Mouse (Mus musculus): ENCODE measurements around the gene Cnksr1.
"Not testable (repeated sequence)": the region's sequence is repeated elsewhere in the genome, so short reads cannot be mapped to it uniquely, and the experiment has no call there.

Gene Cnksr1

DNA sequence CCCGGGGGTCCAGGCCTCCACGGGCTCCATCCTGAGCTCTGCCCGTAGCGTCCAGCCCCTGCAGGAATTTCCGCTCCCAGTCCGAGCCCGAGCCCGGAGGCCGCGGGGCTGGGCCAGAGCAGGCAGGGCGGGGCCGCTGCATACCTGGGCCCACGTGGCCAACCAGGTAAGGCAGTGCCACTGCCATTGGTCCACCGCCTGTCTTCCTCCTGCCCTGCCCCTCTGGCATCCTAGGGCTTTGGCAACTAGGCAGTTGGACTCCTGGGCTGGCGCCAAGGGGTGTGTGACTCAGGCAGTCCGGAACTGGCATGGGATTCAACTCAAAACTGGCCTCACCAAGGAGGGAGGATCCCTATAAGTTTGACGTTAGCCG is at the start of gene Cnksr1:
Cnksr1 (minus strand) TSS at position 121 of the 373 bp plus-strand sequence.
- DNase-seq, result peak; percentile 93

DNA sequence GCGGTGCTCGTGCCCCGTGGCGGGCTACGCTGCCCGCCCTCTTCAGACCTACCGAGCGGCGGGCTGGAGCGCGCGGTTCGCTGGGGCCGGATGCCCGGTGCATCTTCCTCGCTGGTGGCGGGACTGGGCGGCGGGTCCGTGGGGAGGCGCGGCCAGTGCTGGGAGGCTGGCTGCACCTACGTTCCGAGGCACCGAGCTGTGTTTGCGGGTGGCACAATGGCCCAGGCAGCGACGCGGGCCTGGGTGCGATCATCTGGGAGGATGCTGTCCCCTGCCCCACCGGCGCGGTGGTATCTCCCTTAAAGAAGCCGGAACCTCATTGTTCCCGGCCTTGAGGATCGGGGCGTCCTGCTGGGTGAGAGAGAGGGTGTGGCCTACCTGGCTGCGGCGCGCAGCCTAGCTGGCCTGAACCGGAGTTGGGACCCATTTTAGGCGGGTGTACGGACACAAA is 49.4 kb upstream of the Cnksr1 start, which contains the start of gene Pdik1l:
Pdik1l (minus strand) TSS at position 321 of the 451 bp plus-strand sequence.
- DNase-seq, result peak; percentile 80

DNA sequence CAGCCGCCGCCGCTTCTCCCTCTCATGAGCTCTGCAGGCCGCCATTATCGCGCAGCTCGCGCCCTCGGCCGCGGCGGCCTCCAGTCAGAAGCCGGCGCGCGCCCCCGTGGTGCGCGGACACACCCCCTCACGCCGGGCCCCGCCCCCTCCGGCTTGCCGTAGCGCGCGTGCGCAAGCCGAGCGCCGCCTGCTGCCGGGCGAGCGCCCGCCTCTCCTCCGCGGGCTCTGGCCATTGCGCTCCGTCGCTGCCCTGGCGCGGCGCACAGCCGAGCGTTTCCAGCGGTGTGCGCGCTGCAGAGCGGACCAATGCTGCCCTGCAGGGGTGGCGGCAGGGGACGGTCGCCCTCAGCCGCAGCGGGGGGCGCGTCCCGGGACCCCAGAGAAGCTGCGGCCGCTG is 49.0 kb upstream of the Cnksr1 start:
- peak; percentile 96 for DNase-seq

DNA sequence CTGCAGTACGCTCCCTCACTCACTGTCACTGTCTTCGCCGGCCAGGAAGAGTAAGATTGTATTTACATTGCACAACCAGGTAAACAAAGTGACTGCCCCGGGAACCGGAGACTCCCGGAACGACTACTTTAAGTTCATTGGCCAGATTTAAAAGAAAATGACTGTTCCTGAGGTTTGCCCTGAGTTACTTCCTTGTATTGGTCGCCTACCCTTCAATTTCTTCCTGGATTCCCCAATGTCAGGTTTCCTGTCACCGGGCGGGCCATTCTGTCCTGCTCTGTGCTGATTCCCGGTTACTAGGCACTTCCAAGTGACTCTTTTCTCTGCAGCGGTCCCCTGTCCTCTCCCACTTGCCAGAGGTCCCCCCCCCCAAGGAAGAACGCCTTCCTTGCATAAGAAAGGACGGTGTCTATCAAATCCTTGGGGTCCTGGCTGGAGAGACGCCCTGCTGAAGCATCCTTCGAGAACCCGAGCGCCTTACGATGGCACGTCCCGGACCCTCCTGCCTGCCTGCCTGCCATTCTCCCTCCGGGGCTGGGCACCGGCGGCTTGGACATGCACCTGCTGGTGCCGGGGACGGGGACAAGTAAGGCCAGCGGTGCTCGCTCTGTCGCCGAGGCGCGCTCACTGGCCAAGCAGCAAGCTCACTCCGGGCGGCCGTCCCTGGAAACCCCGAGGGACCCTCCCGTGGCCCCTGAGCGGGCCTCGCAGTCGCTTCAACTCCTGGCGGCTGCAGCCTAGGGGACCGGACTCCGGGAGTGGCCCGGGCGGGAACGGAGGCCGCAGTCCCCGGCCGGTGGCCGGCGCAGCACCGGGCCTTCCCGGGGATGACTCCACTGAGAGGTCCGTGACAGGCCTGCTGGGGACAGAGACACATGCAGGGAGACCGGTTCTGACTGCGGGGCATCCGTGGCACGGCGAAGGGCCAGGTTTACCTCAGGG is 48.3 kb upstream of the Cnksr1 start:
- no peak for DNase-seq

DNA sequence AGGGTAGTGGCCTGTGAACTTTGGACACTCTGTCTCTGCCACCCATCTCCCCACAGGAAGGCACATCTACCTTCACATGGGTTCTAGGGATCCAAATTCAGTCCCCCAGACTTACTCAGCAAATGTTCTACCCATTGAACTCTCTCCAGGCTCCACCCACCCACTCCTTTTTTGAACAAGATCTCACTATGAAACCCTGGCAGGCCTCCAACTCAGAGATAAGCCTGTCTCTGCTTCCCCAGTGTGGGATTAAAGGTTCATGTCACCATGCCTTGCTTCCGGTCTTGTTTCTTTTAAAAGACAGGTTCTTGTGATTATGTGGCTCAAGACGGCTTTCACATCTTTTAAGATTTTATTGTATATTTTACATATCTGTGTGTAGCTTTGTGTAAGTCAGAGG is 46.7 kb upstream of the Cnksr1 start:
- no peak for DNase-seq

DNA sequence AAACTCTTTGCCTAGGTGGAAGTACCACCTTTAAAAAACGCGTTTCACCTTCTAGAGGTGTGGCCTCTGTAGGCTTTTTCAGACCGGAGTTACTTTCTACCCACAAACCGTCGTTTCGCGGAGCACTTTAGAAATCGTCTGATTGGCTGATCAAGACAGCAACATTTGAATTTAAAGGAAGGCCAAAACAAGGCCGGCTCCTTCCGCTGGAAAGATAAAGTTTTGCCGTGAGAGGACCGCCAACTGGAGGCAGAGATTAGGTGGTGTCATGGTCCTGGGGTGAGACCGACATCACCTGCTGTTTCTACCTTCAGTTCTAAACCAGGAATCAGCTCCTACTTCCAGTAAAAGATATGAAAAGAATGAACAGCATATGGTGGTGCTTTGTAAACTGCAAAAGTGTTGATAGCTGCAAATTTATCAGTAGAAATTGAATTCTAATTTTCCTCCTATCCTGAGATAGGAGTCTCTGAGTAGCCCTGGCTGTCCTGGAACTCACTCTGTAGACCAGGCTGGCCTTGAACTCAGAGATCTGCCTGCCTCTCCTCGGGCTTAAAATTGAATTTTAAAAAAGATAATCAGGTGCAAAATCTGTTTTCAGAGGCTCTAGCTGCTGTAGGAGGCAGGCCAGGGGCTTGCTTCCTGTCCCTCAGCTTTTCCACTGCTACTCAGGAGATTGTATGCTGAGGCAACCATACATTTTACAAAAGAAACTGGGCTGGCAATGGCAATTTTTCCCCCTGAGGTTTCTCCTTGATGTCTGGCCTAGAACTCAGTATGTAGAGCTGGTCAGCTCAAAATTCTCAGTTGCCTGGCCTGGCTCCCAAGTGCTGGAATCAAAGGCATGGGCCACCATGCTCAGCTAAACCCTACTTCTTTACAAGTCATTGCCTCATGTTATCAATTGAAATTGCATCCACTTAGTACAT is 35.5 kb upstream of the Cnksr1 start:
- DNase-seq, result no peak

DNA sequence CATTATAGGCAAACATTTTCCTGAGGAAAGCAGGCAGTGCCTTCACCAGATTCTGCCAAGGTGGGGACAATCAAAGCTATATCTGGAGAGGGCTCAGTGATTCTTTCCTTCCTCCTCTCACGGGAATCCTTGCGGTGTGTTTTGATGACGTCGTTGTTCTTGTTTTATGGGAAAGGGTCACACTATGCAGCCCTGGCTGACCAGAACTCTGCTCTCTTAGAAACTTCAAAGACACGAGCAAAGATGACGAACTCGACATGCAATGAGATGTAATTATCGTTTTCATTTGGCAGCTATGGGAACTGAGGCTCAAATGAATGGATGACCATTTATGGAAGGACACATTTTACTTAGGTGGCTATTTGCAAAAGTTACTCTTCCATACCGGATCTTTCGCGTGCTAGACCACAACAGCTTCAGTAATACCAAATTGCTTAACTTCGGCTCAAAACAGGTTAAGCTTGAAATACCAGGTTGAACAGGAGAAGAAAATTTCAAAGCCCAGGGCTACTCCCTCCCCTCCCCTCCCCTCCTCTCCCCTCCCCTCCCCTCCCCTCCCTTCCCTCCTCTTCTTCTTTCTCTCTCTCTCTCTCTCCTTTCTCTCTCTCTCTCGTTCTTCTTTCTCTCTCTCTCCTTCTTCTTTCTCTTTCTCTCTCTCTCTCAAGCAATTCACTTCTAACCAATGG is 34.7 kb upstream of the Cnksr1 start:
- DNase-seq, result no peak

DNA sequence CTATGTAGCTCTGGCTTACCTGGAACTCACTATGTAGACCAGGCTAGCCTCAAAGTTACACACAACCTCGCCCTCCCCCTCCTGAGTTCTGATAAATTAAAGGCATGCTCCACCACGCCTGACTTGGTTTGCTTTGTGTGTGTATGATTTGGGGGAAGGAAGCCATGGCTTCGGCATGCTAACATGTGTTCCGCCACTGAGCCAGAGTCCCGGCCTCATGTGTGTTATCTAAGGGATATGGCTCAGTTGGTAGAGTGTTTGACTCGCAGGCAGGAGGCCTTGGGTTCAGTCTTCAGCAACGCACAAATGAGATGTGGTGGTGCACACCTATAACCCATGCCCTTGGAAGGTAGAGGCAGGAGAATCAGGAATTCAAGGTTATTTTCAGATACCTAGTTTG is 33.8 kb upstream of the Cnksr1 start:
- DNase-seq, result no peak

DNA sequence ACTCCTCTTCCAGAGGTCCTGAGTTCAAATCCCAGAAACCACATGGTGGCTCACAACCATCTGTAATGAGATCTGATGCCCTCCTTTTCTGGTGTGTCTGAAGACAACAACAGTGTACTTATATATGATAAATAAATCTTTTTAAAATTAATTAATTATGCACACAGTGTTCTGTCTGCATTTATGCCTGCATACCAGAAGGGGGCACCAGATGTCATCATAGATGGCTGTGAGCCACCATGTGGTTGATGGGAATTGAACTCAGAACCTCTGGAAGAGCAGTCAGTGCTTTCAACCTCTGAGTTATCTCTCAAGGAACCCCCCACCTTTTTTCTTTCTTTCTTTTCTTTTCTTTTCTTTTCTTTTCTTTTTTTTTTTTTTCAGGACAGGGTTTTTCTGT is 31.4 kb upstream of the Cnksr1 start:
- not testable (repeated sequence) for DNase-seq

DNA sequence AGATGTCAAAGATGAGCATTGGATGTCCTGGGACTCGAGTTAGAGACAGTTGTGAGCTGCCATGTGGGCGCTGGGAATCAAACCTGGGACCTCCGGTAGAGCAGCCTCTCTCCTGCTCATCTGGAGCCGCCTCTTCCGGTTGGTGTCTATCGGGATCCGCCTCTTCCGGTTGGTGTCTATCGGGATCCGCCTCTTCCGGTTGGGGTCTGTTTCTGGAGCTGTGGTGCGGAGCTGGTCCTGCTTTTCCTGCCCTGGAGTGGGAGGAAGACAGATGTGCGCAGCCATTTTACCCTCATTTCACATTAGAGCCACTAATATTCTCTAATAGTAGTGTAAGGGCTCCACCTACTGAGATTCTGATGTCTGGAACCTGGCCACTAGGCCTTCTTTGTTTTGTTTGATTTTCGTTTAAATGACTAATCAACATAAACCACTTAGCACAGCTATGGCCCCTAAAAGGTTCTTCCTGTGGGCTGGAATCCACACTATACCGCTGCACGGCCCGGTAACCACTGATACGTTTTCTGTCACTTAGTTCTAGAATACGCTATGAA is 30.0 kb upstream of the Cnksr1 start:
- no peak for DNase-seq

DNA sequence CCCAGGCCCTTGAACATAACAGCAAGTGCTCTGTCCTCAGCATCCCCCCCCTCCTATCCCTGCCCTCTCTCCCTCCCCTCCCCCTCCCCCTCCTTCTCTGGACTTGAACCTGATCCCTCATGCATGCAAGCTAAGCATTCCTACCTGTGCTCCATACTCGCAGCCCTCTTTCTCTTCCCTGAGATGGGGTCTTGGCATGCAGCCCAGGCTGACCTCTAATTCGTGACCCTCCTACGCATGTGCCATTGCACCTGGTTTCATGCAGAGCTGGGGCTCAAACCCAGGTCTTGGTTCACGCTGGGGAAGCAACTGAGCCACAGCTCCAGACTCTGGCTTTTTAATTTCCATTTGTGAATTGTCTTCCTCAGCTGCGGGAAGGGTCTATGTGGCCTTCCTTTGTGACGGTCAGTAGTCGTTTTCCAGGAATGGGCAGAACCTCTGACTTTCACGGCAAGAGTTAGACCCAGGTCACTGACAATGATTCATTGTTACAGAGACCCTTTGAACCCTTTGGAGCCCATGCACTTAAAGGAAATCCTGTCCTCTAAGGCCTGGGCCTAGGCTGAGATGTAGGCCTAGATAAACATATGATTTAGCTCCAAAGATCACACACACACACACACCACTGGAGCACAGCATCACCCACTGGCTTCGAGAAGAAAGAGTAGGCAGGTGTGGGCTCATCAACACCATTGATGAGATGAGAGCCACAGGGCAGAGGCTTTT is 27.8 kb upstream of the Cnksr1 start:
- no peak for DNase-seq

DNA sequence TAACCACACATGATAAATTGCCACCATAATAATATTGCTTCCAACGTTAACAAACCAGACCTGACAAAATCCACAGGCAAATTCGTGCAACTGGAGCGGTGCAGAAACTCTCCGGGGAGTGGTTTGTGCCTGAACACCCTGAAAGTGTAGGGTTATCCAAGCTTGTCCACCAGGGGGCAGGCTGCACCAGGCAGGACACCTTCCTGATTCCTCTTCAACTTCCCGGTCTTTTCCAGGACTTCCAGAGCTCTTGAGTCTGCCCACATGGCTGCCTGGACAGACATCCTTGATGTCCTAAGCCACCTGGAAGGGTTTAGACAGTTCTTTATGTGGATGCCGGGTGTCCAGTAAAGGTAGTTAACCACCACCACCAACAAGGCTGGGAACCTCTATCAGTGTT is 25.0 kb upstream of the Cnksr1 start:
- peak; percentile 83 for DNase-seq

DNA sequence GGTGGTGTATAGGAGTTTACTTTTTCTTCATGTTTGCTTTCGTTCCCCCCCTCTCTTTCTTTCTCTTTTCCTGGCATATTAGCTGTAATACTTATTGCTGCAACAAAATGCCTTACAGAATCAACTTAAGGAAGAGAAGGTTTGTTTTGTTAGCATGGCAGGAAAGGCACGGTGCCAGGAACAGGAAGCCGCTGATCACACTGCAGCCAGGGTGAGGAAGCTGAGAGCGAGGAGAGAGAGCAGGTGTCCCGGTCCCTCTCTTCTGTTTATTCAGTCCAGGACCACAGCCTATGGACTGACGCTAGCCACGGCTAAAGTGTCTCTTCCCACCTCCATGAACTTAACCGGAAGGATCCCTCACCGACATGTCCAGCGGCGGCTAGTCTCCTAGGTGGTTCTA is 20.2 kb upstream of the Cnksr1 start:
- DNase-seq, result no peak

DNA sequence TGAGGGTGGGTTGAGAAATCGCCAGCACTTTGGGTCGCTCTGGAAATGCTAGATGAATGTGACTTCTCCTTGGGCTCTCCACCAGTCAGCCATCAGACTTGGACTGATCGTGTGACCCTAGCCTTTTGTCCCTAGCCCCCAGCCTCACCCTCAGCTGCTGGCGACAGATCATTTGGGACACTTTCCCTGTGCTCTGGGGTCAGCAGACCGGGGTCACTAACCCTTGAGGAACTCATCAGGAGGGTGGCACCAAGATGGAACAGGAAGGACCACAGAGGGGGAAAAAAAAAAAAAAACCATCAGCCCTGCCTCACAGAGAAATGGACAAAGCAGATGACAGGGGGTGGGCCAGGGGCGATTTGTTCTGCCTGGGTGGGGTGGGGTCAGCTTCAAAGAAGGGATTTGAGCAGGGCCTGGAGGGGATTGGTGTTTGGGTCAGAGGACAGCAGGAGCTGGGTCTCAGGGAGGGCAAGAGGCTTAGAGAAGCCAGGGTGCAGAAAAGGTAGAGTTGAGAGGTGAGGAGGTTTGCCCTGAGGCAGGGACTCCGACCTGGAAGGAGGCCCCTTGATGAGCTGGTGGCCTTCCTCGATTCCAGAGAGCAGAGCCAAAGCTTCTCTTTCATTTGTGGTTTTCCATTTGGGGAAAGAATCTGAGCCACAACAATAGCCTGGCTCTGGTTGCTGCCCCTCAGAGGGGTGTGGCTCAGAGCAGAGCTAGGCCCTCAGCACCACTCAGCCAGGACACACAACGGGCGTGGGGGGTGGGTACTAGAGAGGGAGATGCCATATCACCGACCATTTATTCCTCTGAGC is 19.2 kb upstream of the Cnksr1 start:
- no peak for DNase-seq

DNA sequence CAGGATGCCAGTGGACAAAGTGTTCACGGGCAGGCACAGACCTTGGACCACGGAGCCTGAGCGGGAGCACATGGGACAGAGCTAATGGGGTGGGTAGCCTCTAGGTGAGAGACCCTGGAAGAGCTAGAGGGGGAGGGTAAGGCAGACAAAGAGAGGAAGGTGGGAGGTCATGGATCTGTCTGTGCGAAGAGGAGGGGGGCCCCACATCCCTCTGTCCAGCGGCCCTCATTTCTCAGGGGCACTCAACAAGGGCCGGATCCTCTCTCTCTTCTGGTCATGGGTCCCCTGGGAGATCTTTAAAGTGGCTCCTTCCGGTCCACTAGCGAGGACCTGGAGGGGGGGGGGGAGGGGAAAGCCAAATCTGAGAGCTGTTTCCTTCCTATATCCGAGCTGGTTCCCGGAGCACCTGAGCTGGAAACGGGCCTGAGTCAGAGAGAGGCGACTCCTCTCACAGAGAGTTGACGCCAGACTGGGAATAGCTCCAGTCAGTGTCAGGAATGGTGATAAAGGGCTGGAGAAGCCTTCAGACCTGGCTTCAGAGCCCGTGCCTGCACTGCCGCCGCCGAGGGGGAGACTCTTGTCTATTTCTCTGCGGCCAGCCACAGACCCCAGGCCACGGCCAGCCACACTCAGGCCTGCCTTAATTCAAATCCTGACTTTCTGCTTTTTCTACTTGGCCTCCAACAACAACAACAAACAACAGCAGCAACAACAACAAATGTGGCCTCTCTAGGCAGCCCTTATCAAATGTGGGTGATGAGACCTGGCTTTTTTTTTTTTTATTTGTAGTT is 18.4 kb upstream of the Cnksr1 start:
- peak; percentile 24 for DNase-seq

DNA sequence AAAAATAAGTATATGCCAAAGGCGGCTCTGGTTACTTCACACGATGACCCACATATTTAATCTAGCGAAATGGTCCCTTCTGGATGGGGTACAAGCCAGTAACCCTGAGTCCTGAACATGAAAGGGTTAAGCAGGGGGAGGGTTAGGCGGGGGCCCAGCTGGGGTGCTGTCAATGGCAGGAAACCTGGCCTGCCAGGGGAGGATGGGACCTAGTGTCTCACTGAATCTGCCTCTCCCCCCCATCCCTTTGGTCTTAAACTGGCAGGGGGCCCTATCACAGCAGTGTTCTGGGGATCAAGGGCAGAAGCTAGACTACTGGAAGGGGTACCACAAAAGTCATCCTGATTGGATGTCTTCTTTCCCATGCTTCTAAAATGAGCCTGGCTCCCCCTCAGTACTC is 17.7 kb upstream of the Cnksr1 start:
- peak; percentile 25 for DNase-seq

DNA sequence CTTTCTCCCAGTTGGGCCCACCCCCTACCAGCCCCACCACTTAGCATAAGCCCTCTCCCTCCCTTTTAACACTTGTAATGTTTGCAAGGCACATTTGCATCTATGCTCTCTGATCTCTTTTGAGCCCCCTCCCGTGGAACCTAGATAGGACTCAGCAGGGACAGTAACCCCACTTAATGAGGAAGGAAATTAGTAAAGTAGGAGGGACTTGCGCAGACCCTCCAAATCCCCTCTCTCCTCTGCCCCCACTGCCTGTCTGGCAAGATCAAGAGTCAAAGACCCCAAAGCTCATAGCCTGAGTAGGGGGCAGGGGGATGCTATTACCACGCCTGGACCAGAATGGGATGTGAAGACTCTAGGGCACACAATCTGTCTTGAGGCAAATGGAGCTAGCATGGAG is 16.6 kb upstream of the Cnksr1 start:
- no peak for DNase-seq

DNA sequence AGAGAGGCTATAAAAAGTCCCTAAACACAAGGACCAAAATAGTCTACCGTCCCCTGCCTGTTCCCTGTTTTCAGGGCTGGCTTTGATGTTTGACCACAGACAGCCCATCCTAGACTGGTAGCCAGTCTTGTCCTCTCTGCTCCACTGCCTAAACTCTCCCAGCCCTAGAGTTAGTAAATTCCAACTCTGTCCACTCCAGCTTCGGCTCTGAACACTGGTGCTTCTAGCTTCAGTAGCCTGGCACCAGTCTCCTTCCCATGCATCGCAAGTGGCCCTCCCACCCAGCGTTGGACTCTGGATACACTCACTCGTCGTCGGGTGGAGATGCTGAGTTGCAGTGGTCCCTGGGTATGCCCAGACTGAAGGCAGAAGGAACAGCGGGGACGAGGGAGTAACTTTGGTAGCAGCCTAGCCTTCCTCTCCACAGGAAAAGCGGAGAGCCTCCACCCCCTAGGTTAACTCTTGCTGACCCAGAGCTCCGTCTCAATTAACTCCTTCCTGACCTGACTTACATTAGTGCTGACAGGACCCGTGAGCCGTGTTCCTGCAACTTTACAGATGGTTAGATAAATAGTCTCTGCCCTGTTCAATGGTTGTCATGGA is 15.6 kb upstream of the Cnksr1 start, which contains the start of gene Grrp1:
Grrp1 (minus strand) TSS at position 385 of the 603 bp plus-strand sequence.
- DNase-seq, result peak; percentile 38

DNA sequence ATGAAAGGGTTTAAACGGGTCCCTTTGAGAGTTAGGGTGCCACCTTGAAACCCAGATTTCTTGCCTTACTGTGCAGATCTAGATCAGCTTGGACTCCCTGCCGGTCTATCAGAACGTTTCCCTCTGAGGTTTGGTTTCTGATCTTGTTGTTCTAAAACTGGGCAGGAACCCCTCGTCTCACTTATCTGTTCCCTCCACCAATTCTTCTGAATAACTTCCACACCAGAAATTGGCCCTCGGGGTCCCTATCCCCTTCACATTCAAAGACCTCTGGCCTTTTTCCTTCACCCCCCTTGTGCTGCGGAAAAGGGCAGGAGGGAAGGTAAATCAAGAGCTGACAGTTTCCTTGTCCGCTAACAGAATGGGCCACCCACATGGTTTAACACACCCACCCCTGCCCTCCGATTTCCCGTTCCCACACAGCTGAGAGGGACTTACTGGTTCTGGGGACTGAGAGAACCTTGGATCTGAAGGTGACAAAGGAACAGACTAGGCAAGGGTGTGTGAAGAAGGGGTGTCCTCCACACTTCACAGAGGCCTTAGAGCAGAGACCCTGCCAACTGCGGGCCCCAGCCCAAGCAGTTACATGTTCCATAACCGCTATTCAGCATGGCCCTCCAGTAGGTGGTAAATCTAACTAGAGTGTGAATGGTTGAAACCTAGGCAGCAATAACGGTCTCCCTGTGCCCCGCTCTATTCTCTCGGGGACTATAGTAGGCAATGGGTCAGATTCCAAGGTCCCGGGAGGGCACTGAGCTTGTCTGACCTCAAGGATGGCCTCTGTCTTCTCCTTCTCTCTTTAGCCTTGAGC is 14.9 kb upstream of the Cnksr1 start:
- DNase-seq, result peak; percentile 31

All from kidney, adult 18-20 months (tissue).